Mouse (Mus musculus): Measurements from ENCODE around the gene Nfyb. TPM values are rescaled to one million over a fixed set of nuclear protein-coding genes. Genes with fewer than 3 reads are reported as not detected.

Gene Nfyb
- polyA plus RNA-seq, 1 experiment from 2014 or later: 62.5 TPM

- no peak overlapping the region for H3K9ac ChIP-seq (replicated peaks)
Observed at GRCm38 (mm10) chr10:82796471-82797118, 32.7 kb upstream of the Nfyb start.

GRCm38 (mm10) chr10:82795767-82796166 lies 31.8 kb upstream of the Nfyb start:
- no peak overlapping the region for H3K9ac ChIP-seq (replicated peaks)
- peak overlapping the region; percentile 26 for H3K4me2 ChIP-seq (replicated peaks)
- H3K27ac ChIP-seq (replicated peaks): peak overlapping the region; percentile 78
- peaks cover 21% of the 10 kb centered on the region; the same call in 1 of the 2 replicates for H3K4me1 ChIP-seq
- H3K27me3 ChIP-seq: no peaks in the 10 kb centered on the region
- 0 out of 2 replicates have a peak overlapping the region, but pooled peaks have one; percentile 8 for H3K4me3 ChIP-seq
- no peaks in the 10 kb centered on the region for H3K36me3 ChIP-seq
- no peaks in the 10 kb centered on the region for H3K9me3 ChIP-seq
- ATAC-seq (replicated peaks): 0 out of 2 replicates have a peak, but pooled peaks have one; percentile 21
- WGBS: 46% methylated on average over 8 of the region's 8 CpGs

More at GRCm38 (mm10) chr10:82796471-82797118, 32.7 kb upstream of the Nfyb start:
- 29% methylated on average over 12 of the region's 12 CpGs for whole genome bisulfite sequencing
- Histone ChIP-seq H3K4me2 (replicated peaks) (no peak overlapping the region), H3K4me3 (no peak overlapping the region), H3K27ac (replicated peaks) (peak overlapping the region; percentile 13; the same call in 1 of the 2 replicates), H3K36me3 (no peaks in the 10 kb centered on the region), H3K4me1 (peaks cover 21% of the 10 kb centered on the region; the same call in 1 of the 2 replicates), H3K9me3 (no peaks in the 10 kb centered on the region), H3K27me3 (no peaks in the 10 kb centered on the region)
- ATAC-seq (replicated peaks): no peak

GRCm38 (mm10) chr10:82795071-82795731 lies 31.3 kb upstream of the Nfyb start:
- Histone ChIP-seq H3K4me2 (replicated peaks) (peak overlapping the region; percentile 26), H3K9ac (replicated peaks) (no peak overlapping the region), H3K9me3 (no peaks in the 10 kb centered on the region), H3K4me3 (peak overlapping the region; percentile 8; the same call in 1 of the 2 replicates), H3K27ac (replicated peaks) (peak overlapping the region; percentile 78), H3K36me3 (no peaks in the 10 kb centered on the region), H3K27me3 (no peaks in the 10 kb centered on the region), H3K4me1 (peaks cover 21% of the 10 kb centered on the region; the same call in 1 of the 2 replicates)
- peak; percentile 93 for ATAC-seq (replicated peaks)
- 39% methylated on average over 15 of the region's 15 CpGs for WGBS

GRCm38 (mm10) chr10:82792311-82792710 lies 28.4 kb upstream of the Nfyb start:
- Histone ChIP-seq H3K36me3 (no peaks in the 10 kb centered on the region), H3K4me1 (peaks cover 21% of the 10 kb centered on the region; the same call in 1 of the 2 replicates), H3K4me3 (no peak overlapping the region), H3K9me3 (no peaks in the 10 kb centered on the region), H3K27me3 (no peaks in the 10 kb centered on the region), H3K4me2 (replicated peaks) (no peak overlapping the region), H3K9ac (replicated peaks) (no peak overlapping the region), H3K27ac (replicated peaks) (no peak overlapping the region)
- ATAC-seq (replicated peaks): no peak
- WGBS: 76% methylated on average over 2 of the region's 2 CpGs

GRCm38 (mm10) chr10:82791713-82792112 lies 27.8 kb upstream of the Nfyb start:
- Histone ChIP-seq H3K4me1 (peaks cover 19% of the 10 kb centered on the region; the same call in 1 of the 2 replicates), H3K9ac (replicated peaks) (no peak overlapping the region), H3K9me3 (no peaks in the 10 kb centered on the region), H3K36me3 (no peaks in the 10 kb centered on the region), H3K27me3 (no peaks in the 10 kb centered on the region), H3K4me3 (no peak overlapping the region), H3K27ac (replicated peaks) (no peak overlapping the region), H3K4me2 (replicated peaks) (no peak overlapping the region)
- ATAC-seq (replicated peaks): no peak
- 90% methylated on average over 3 of the region's 3 CpGs for WGBS

- 95% methylated on average over 5 of the region's 5 CpGs for WGBS
- no peak for ATAC-seq (replicated peaks)
- Histone ChIP-seq H3K4me2 (replicated peaks) (no peak overlapping the region), H3K27ac (replicated peaks) (no peak overlapping the region), H3K9ac (replicated peaks) (no peak overlapping the region), H3K27me3 (no peaks in the 10 kb centered on the region), H3K4me3 (no peak overlapping the region), H3K36me3 (no peaks in the 10 kb centered on the region), H3K4me1 (peaks cover 9% of the 10 kb centered on the region; the same call in 1 of the 2 replicates), H3K9me3 (no peaks in the 10 kb centered on the region)
Observed at GRCm38 (mm10) chr10:82790504-82790903, 26.6 kb upstream of the Nfyb start.

- Histone ChIP-seq H3K36me3 (no peaks in the 10 kb centered on the region), H3K27me3 (no peaks in the 10 kb centered on the region), H3K9me3 (no peaks in the 10 kb centered on the region), H3K27ac (replicated peaks) (no peak overlapping the region), H3K4me1 (no peaks in the 10 kb centered on the region), H3K4me3 (no peak overlapping the region), H3K9ac (replicated peaks) (no peak overlapping the region), H3K4me2 (replicated peaks) (no peak overlapping the region)
- no peak for ATAC-seq (replicated peaks)
Observed at GRCm38 (mm10) chr10:82789181-82789580, 25.2 kb upstream of the Nfyb start.

GRCm38 (mm10) chr10:82782472-82782871 lies 18.5 kb upstream of the Nfyb start:
- 46% methylated on average over 2 of the region's 2 CpGs for WGBS

GRCm38 (mm10) chr10:82780816-82781215 lies 16.9 kb upstream of the Nfyb start:
- no peaks in the 10 kb centered on the region for H3K36me3 ChIP-seq
- H3K4me2 ChIP-seq (replicated peaks): no peak overlapping the region
- H3K9ac ChIP-seq (replicated peaks): no peak overlapping the region
- no peaks in the 10 kb centered on the region for H3K9me3 ChIP-seq
- no peak overlapping the region for H3K4me3 ChIP-seq
- no peak overlapping the region for H3K27ac ChIP-seq (replicated peaks)
- H3K27me3 ChIP-seq: no peaks in the 10 kb centered on the region
- ATAC-seq (replicated peaks): no peak
- no peaks in the 10 kb centered on the region for H3K4me1 ChIP-seq

More at GRCm38 (mm10) chr10:82782472-82782871, 18.5 kb upstream of the Nfyb start:
- no peak for ATAC-seq (replicated peaks)
- no peaks in the 10 kb centered on the region for H3K27me3 ChIP-seq
- no peak overlapping the region for H3K4me2 ChIP-seq (replicated peaks)
- H3K27ac ChIP-seq (replicated peaks): no peak overlapping the region
- H3K9ac ChIP-seq (replicated peaks): no peak overlapping the region
- no peaks in the 10 kb centered on the region for H3K9me3 ChIP-seq
- no peaks in the 10 kb centered on the region for H3K36me3 ChIP-seq
- H3K4me1 ChIP-seq: no peaks in the 10 kb centered on the region
- no peak overlapping the region for H3K4me3 ChIP-seq

GRCm38 (mm10) chr10:82780322-82780721 lies 16.4 kb upstream of the Nfyb start:
- no peaks in the 10 kb centered on the region for H3K36me3 ChIP-seq
- H3K4me3 ChIP-seq: no peak overlapping the region
- WGBS: 92% methylated on average over 3 of the region's 3 CpGs
- H3K27me3 ChIP-seq: no peaks in the 10 kb centered on the region
- no peak overlapping the region for H3K4me2 ChIP-seq (replicated peaks)
- no peaks in the 10 kb centered on the region for H3K4me1 ChIP-seq
- no peak for ATAC-seq (replicated peaks)
- H3K9ac ChIP-seq (replicated peaks): no peak overlapping the region
- H3K27ac ChIP-seq (replicated peaks): no peak overlapping the region
- no peaks in the 10 kb centered on the region for H3K9me3 ChIP-seq

- H3K9me3 ChIP-seq: no peaks in the 10 kb centered on the region
- no peak overlapping the region for H3K9ac ChIP-seq (replicated peaks)
- H3K4me1 ChIP-seq: no peaks in the 10 kb centered on the region
- H3K27me3 ChIP-seq: no peaks in the 10 kb centered on the region
- H3K27ac ChIP-seq (replicated peaks): no peak overlapping the region
- 93% methylated on average over 14 of the region's 14 CpGs for WGBS
- ATAC-seq (replicated peaks): no peak
- no peaks in the 10 kb centered on the region for H3K36me3 ChIP-seq
- H3K4me2 ChIP-seq (replicated peaks): no peak overlapping the region
- no peak overlapping the region for H3K4me3 ChIP-seq
Observed at GRCm38 (mm10) chr10:82779831-82780230, 15.9 kb upstream of the Nfyb start.

- ATAC-seq (replicated peaks): no peak
- no peak overlapping the region for H3K4me2 ChIP-seq (replicated peaks)
- H3K4me3 ChIP-seq: no peak overlapping the region
- no peak overlapping the region for H3K27ac ChIP-seq (replicated peaks)
- H3K9me3 ChIP-seq: no peaks in the 10 kb centered on the region
- H3K4me1 ChIP-seq: no peaks in the 10 kb centered on the region
- no peaks in the 10 kb centered on the region for H3K36me3 ChIP-seq
- H3K27me3 ChIP-seq: no peaks in the 10 kb centered on the region
- WGBS: 84% methylated on average over 8 of the region's 8 CpGs
- H3K9ac ChIP-seq (replicated peaks): no peak overlapping the region
Observed at GRCm38 (mm10) chr10:82778791-82779549, 15.0 kb upstream of the Nfyb start.

All from forebrain, embryonic 15.5 days (tissue).